Mouse (Mus musculus) cerebellum, adult 11-12 months (tissue): ENCODE results near the gene Neu3.
"Not testable (repeated sequence)": the region's sequence is repeated elsewhere in the genome, so short reads cannot be mapped to it uniquely, and the experiment has no call there.

Source experiments
- DNase-seq: peaks from one replicate; pipeline ENCODE4 v3.0.0; 2022

Neu3 gene

DNA sequence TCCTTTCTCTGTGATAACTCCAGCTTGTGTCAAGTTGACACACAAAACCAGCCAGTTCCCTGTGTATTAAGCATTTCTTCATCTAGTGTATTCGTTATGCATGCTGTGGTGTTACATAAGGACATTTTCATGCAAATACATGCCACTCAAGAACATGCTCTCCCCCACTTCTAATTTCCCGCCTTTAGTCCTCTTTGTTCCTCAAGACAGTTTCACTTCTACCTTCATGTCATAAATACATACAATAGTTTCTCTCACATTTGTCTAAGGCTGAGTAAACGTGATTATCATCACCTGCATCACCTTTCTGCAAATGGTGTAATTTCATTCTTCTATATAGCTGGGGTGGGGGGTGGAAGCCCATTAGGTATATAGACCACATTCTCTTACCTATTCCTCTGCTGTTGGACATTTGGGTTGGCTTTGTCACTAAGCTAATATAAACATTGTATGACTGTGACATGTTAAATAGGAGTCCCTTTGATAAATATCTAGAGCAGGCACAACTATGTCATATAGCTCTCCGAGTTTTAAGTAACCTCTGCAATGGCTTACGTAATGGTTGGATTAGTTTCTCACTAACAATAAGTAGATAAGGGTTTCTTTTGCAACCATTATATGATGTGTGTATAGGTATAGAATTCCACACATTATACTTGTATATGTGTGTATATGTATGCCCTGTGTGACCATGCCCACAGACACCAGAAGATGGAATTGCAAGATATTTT, 5.1 kb upstream of the Neu3 start:
- DNase-seq: no peak

DNA sequence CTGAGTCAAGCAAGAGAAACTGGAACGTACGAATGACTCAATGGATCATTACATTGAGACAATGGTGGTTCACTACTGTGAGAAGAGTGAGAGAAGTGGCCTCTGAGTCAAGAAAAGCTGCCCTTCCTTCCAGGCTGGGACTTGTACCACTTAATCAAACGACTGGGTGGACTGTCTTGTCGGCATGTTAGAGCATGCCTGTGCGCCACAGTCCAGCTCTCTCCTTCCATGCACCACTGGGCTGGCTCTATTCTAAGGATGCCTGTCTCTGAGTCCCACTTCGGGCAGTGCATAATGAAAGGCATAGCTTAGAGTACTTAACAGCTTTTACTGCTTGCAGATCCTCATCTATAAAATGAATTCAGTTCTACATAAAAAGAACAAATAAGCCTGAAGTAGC, 2.1 kb downstream of the Neu3 start:
- DNase-seq: no peak

GRCm38 (mm10) chr7:99825511-99825910, 2.7 kb downstream of the Neu3 start:
- DNase-seq: no peak

DNA sequence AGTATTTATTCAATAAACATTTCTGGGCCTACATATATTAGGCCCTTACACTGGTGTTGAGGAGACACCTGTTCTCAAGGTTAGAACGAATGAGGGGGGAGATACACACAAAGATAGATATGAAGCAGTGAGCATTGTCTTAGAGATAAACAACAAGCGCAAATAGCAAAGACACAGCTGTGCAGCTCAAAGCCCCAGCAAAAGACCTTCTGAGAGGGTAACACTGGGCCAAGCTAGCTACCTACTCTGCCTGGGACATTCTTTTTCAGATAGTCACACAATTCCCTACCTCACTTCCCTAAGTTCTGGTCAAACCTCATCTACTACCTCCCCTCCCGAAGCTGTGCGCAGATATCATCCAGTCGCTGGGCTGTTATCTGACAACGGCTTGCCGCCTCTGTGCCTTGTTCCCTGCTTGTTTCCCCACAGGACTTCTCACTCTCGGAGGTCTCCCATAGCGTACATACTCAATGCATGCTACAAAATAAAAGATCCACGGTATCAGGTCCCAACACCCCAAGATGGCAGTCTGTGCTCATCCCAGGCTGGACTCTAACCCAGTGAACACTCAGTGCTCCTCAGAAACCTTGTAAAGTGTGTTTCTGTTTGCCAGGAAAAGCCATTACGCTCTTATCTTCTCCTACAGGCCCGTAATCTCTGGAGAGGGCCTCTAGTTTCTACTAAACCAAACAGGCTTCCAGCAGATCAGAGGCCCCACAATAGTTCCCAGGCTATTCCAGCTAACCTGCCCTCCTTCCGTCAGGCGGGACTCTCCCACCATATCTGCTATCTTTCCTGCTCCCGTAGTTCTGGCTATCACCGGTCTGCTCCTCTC, 3.4 kb downstream of the Neu3 start:
- no peak for DNase-seq

DNA sequence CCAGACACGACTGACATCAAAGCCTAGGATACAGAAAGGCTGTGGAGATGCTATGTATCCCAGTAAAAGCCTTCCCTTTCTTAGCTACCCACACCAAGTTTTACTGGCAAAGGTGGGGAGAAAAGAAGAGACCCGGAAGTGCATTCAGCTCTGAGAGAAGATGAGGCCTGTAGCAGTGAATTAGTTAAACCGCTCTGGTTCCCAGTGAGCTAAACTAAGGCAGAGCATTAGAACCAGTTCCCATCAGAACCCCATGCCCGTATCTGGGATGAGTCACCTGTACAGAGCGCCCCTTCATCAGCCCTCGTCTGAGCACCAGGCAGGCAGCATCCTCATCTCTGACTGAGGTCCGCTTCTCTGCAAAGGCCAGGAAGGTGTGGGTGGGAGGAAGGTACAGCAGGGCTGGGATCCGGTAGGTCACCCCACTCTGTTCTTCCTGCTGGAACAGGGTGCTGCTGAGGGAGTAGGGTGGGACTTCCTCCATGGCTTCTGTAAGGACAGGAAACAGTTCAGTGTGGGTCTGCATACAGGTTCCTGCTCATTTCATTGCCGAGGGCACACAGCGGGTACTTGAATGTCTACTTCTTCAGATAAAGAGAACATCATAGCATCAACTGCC, 5.1 kb downstream of the Neu3 start:
- no peak for DNase-seq

- no peak for DNase-seq
Measured at GRCm38 (mm10) chr7:99822426-99822825, 5.8 kb downstream of the Neu3 start.

DNA sequence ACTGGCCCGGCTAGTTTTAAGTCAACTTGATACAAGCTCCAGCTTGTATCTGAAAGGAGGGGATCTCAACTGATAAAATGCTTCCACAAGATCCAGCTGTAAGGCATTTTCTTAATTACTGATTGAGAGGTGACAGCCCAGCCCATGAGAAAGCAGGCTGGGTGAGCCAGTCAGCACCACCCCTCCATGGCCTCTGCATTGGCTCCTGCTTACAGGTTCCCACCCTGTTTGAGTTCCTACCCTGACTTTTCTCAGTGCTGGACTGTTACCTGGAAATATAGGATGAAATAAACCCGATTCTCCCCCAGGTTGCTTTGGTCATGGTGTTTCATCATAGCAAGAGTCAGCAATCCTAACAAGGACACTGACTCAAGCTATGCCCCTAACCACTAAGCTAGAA, 6.3 kb downstream of the Neu3 start:
- DNase-seq: no peak

DNA sequence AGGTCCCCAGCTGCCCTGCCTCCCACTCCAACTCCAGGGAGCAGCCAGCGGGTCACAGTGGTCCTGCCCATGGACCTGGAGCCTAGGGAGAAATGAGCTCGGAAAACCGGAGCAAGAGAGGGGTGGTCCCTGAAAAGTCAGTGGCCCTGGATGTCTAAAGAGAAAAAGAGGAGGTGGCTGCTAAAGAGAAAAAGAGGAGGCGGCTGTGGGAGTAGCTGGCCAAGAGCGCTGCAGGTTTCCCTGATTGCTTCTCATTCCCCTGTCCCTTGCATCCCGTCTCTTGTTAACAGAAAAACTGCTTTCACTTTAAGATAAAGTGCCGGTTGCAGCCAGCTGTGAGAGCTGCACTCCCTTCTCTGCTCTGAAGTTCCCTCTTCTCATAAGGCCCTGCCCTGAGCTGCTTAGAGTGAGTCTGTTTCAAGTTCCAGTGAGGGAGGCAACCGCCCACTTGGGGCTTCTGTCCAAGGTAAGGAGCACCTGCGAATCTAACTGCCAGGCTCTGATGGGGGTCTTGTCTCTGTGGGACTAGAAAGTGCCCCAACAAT, 10.0 kb downstream of the Neu3 start:
- not testable (repeated sequence) for DNase-seq

- no peak for DNase-seq
Measured at GRCm38 (mm10) chr7:99813394-99813793, 14.8 kb downstream of the Neu3 start.

DNA sequence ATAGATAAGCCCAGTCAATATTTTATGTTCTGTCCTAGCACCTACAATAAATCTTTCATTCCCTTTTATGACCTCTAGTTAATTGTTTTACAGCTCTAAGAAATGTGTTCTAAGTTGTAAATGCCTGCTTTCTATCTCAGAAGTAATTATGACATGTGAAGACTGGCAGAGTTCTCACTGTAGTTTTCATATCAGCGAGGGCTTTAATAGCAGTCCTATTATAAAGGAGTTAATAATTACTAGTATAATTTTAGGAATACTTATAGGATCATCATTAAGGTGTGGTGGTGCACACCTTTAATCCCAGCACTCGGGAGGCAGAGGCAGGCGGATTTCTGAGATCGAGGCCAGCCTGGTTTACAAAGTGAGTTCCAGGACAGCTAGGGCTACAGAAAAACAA, 16.6 kb downstream of the Neu3 start:
- DNase-seq: no peak

DNA sequence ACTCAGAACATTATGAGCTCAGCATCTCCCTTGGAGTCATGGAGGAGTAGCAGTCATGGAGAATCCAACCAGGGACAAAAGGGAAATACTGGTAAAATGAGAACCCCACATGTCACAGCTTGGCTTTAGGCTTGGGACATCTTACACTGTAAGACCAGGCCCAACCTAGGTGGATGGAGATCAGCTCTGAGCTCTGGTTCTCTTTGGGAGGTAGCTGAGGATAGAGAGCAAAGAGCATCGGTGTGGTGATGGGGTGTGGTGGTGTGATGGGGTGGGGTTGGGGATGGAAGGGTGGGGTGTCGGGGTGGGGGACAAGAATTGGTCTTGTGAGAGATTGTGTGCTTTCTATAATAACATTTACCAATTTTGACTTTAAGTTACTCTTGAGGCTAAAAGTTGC, 17.4 kb downstream of the Neu3 start:
- no peak for DNase-seq

GRCm38 (mm10) chr7:99807043-99807442, 21.2 kb downstream of the Neu3 start:
- DNase-seq: not testable (repeated sequence)

DNA sequence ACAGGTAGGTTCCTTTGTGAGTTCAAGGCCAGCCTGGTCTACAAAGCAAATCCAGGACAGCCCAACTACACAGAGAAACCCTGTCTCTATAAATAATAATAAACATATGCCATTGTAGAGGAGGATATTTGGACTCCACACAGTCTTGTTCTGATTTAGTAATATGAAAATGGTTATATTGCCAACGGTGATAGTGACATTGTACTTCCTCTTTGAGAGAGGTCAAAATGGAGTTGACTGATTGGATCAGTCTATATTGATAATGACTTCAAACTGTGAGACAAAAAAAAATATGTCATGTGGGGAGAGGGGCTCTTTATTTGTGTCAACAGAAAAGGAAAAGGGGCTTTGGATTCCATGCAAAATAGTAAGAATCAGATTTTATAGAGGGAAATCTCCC, 22.9 kb downstream of the Neu3 start:
- DNase-seq: no peak

- DNase-seq: not testable (repeated sequence)
Measured at GRCm38 (mm10) chr7:99804033-99804432, 24.2 kb downstream of the Neu3 start.

GRCm38 (mm10) chr7:99803535-99803934, 24.7 kb downstream of the Neu3 start:
- no peak for DNase-seq

DNA sequence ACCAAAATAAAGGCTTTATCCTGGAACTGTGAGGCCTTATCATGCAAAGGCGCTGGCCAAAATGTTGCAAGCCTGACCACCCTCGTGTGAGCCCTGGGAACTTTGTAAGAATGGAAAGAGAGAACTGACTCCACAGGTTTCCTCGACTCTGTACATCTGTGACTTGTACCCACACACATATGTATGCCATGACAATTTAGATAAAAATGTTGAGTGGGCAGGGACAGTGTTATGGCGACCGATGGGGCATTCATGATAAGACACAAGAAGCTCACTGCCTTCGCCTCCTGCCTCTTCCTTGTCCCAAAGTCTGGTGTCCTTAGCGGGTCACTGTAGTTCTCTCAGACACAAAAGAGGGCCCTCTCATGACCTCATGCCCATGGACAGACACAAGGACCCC, 29.1 kb downstream of the Neu3 start:
- DNase-seq: no peak

DNA sequence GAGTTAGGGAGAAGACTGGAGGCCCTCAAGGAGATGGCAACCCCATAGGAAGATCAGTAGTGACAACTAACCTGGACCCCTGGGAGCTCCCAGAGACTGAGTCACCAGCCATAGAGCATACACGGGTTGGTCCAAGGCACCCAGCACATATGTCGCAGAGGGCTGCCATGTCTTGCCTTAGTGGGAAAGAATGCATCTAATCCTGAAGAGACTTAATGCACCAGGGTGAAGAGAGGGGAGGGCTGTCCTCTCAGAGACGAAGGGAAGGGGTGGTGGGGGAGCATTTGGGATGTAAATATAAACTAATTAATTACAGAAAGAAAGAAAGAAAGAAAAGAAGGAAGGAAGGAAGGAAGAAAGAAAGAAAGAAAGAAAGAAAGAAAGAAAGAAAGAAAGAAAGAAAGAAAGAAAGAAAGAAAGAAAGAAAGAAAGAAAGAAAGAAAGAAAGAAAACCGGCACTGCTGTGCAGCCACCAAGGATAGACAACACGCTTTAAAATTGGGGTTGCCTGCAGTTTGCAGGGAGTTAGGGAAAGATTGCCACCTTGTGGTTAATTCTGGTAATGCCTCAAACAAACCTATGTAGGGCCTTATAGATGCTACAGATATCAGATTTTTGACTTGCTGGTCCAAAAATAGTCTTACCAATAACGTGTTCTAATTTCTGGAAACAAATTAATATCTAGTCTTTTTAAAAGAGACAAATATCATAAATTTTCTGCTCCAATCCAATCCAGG, 30.1 kb downstream of the Neu3 start:
- no peak for DNase-seq

- DNase-seq: no peak
Measured at GRCm38 (mm10) chr7:99797261-99797660, 31.0 kb downstream of the Neu3 start.

GRCm38 (mm10) chr7:99796471-99796870, 31.7 kb downstream of the Neu3 start:
- no peak for DNase-seq

DNA sequence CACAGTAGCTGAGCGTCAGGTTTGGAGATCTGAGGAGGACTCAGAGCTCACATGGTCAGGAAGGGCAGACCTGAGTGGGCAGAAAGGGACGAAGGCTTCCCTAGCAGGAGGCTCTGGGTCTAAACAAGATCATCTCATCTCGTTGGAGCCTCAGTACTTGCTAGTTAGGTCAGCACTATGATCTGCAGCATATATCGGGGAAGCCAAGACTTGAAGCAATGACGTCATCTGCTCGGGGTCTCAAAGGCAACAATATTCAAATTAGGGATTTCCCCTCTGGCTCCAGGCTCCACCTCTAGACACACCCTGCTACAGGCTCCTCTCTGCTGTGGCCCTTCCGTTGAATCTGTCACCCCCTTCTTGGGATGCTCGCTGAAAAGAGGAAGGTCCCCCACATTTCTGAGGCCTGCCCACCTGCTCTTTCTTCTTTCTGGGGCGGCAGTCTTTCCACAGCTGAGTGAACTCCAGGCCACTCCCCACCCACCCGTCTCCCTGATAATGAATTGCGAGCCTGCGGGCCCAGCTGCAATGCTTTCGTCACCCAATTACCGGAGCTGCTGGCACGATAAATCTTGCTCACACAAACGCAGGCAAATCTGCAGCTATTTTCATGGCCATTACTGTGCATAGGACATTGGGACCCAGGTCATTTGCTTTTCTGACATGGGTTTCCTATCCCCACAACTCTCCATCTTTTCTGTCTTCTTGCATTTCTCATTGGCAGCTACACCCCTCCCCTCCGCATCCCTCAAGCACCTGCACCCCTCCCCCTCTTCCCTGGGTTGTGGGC, 32.8 kb downstream of the Neu3 start:
- DNase-seq: no peak

DNA sequence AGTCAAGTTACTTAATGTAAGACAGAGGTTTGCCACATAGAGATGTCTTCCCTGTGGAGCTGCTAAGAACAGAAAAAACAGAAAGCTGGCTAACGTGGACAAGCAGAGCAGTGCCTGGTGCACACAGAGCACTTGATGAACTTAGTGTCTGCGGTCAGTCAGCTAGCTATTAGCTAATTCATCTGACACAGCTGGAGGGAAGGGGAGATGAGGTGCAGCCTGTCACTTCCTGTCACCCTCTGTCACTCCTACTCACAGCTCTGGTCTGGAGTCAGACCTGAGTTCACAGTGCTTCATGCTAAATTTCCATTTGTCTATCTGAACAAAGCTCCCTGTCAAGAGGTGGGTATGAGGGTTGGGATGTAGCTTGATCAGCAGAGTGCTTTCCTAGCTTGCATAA, 34.1 kb downstream of the Neu3 start:
- no peak for DNase-seq

GRCm38 (mm10) chr7:99790816-99791215, 37.4 kb downstream of the Neu3 start:
- no peak for DNase-seq
